Mouse (Mus musculus): ENCODE measurements around the gene Mcf2l.

DNA sequence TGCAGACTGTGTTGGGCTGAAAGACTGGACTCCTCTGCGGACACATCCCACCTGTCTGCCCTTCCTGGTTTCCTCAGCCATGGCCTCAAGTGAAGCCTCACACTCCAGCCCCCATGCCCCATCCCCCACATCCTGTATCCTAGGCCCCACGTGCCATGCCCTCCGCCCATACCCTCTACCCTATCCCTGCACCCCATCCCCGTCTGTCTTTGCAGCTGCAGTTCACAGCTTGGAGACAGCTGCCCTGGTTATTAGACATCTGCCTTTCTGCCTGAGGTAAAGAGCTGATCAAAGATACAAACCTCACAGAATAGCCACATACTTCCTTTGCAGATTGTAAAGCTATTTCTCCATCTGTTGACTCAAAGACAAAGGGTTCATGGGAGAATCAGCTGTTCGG, 83.3 kb downstream of the Mcf2l start:
- no peak for TF ChIP-seq POLR2A (IDR thresholded peaks at IDR 0.05; ENCODE audit: control insufficient read depth, extremely low read depth, insufficient read depth, low read length, poor library complexity)
- TF ChIP-seq CTCF (IDR thresholded peaks at IDR 0.05; ENCODE audit: borderline replicate concordance, control insufficient read depth, extremely low read depth, insufficient read depth, low read length, poor library complexity) = no peak

Data from thymus, adult 2 months (tissue).